Mouse (Mus musculus) midbrain, postnatal 0 days (tissue): ENCODE data around the gene Gadd45g. TPM values are rescaled to one million over a fixed set of nuclear protein-coding genes. Genes with fewer than 3 reads are reported as not detected.

Experiments used
- ATAC-seq: fragments of 200-750 bp; cut with Nextera tagmentation; 2 replicates; pipeline ENCODE4 v1.8.0; 2017; ENCODE audit warnings: moderate number of reproducible peaks, mild to moderate bottlenecking, moderate TSS enrichment, moderate library complexity; ENCODE audit not compliant: low FRiP score
- DNase-seq: peaks from one replicate; pipeline ENCODE4 v3.0.0-alpha.2; 2015; ENCODE audit warnings: low spot score
- H3K27ac ChIP-seq: fragments of 300-500 bp; sonication (generic); 2 replicates; pipeline ENCODE4 v1.5.1; 2014; ENCODE audit warnings: low read depth, mild to moderate bottlenecking, low read length, mixed read lengths
- H3K27me3 ChIP-seq: fragments of 300-500 bp; sonication (generic); 2 replicates; pipeline ENCODE4 v1.6.1; 2014; ENCODE audit warnings: low read length, control low read depth, mixed read lengths; ENCODE audit not compliant: insufficient read depth
- H3K36me3 ChIP-seq: fragments of 300-500 bp; sonication (generic); 2 replicates; pipeline ENCODE4 v1.6.1; 2014; ENCODE audit warnings: low read length, control low read depth, mixed read lengths; ENCODE audit not compliant: insufficient read depth
- H3K4me1 ChIP-seq: fragments of 300-500 bp; sonication (generic); 2 replicates; pipeline ENCODE4 v1.6.1; 2014; ENCODE audit warnings: mild to moderate bottlenecking, control low read depth, antibody characterized with exemption, low read length, mixed read lengths; ENCODE audit not compliant: insufficient read depth
- H3K4me2 ChIP-seq: fragments of 300-500 bp; sonication (generic); 2 replicates; pipeline ENCODE4 v1.6.1; 2014; ENCODE audit warnings: low read depth, mild to moderate bottlenecking, low read length, mixed read lengths; ENCODE audit not compliant: poor library complexity, severe bottlenecking
- H3K4me3 ChIP-seq: fragments of 300-500 bp; sonication (generic); 2 replicates; pipeline ENCODE4 v1.5.1; 2014; ENCODE audit warnings: low read depth, mild to moderate bottlenecking, low read length, moderate library complexity
- H3K9ac ChIP-seq: fragments of 300-500 bp; sonication (generic); replicated peaks from 2 replicates; pipeline ENCODE4 v1.6.1; 2014; ENCODE audit warnings: mild to moderate bottlenecking, low read length, moderate library complexity, mixed read lengths; ENCODE audit not compliant: poor library complexity, severe bottlenecking
- H3K9me3 ChIP-seq: fragments of 300-500 bp; sonication (generic); 2 replicates; pipeline ENCODE4 v1.6.1; 2016; ENCODE audit warnings: low read length, control low read depth
- CTCF ChIP-seq: IDR thresholded peaks from 2 replicates; pipeline ENCODE4 v1.5.1; 2016; ENCODE audit warnings: antibody characterized with exemption, mild to moderate bottlenecking
- WGBS: fragments of 180-500 bp; shearing (Covaris S2); extraction: QIAGEN DNeasy Blood & Tissue Kit; methylation state at CpG from one replicate; pipeline ENCODE4 v1.1.7; 2014; 5-methylcytosine and 5-hydroxymethylcytosine counted together
- polyA plus RNA-seq: library from polyadenylated mRNA; unstranded; fragments of >200 nt; fragmentation: Nextera tagmentation; extraction: Ambion mirVana; gene quantifications from 2 replicates; pipeline ENCODE4 v1.2.1, GENCODE M21; 2015
- total RNA-seq: library from RNA; depleted of rRNA; stranded (reverse); fragments of >200 nt; gene quantifications from 2 replicates; pipeline ENCODE4 v1.2.3, GENCODE M21; 2014

Gadd45g gene
- total and polyA plus RNA-seq, 2 experiments from 2014 or later = 7.3 to 23.3 TPM

GRCm38 (mm10) chr13:51837402-51837801 lies 9.1 kb upstream of the Gadd45g start:
- no peaks in the 10 kb centered on the region for H3K9me3 ChIP-seq
- no peak for ATAC-seq
- H3K27ac ChIP-seq = no peak overlapping the region
- H3K4me1 ChIP-seq = 0 out of 2 replicates have a peak, but pooled peaks cover 3% of the 10 kb centered on the region
- H3K4me3 ChIP-seq = no peak overlapping the region
- no peak for TF ChIP-seq CTCF
- no peak for DNase-seq
- peaks cover 32% of the 10 kb centered on the region for H3K27me3 ChIP-seq
- no peaks in the 10 kb centered on the region for H3K36me3 ChIP-seq
- 53% methylated on average over 5 of the region's 5 CpGs for WGBS
- no peak overlapping the region for H3K9ac ChIP-seq
- H3K4me2 ChIP-seq = no peak overlapping the region

GRCm38 (mm10) chr13:51839250-51840026 lies 7.0 kb upstream of the Gadd45g start:
- WGBS = 20% methylated on average over 8 of the region's 8 CpGs
- Histone ChIP-seq H3K4me2 (no peak overlapping the region), H3K27ac (no peak overlapping the region), H3K4me1 (0 out of 2 replicates have a peak, but pooled peaks cover 3% of the 10 kb centered on the region), H3K9ac (no peak overlapping the region), H3K27me3 (peaks cover 32% of the 10 kb centered on the region), H3K9me3 (no peaks in the 10 kb centered on the region), H3K36me3 (no peaks in the 10 kb centered on the region), H3K4me3 (no peak overlapping the region)
- peak; percentile 97 for TF ChIP-seq CTCF
- ATAC-seq (0 out of 2 replicates have a peak, but pooled peaks have one; percentile 62), DNase-seq (peak; percentile 79)

DNA sequence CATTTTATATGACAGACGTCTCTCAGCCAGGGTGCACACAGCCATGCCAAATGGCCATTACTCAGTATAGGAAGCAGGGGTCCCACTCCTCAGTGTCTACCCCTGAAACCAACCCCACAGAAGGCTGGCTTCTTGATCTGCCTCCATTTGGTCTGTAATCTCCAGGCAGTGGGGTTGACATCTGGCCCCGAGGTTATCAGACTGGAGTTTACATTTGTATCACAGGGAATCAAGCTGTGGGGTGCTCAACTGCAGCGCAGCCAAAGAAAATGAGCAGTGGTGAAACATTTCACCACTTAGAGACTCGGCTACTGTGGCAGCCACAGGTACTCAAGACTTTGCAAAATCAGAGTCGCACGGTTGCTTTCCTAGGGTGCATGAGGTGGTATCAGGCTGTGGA lies 5.8 kb upstream of the Gadd45g start:
- DNase-seq (no peak), ATAC-seq (no peak)
- no peak overlapping the region for H3K4me3 ChIP-seq
- H3K9me3 ChIP-seq = no peaks in the 10 kb centered on the region
- H3K4me2 ChIP-seq = no peak overlapping the region
- H3K27me3 ChIP-seq = peaks cover 32% of the 10 kb centered on the region
- H3K27ac ChIP-seq = no peak overlapping the region
- peaks cover 3% of the 10 kb centered on the region; the same call in 1 of the 2 replicates for H3K4me1 ChIP-seq
- H3K36me3 ChIP-seq = no peaks in the 10 kb centered on the region
- WGBS = 45% methylated on average over 6 of the region's 6 CpGs
- H3K9ac ChIP-seq = no peak overlapping the region
- TF ChIP-seq CTCF = no peak

DNA sequence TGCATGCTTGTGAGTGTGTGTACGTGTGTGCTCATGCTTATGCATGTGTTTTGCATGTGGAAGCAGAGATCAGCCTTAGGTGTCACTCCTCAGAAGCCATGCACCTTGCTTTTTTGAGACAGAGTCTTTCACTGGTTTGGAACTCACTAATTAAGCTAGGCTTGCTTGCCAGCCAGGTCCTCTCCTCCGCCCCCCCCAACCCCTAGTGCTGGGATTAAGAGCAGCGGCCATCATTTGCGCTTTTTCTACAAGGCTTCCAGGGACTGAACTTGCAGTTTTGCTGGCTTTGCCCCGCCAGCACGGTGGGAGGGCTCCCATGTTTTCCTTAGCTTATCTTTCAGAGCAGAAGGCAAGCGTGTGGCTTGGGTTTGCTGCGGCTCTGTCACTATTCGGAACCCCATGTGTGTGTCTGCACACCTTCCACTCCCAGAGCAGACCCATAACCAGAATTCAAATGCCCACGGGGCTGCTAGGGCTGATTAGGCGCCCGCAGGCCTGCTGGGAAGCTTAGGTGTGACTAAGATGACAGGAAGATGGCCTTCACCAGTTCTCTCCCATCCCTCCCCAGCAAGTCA lies 4.8 kb upstream of the Gadd45g start:
- Histone ChIP-seq H3K9me3 (no peaks in the 10 kb centered on the region), H3K4me1 (peaks cover 3% of the 10 kb centered on the region; the same call in 1 of the 2 replicates), H3K9ac (no peak overlapping the region), H3K27ac (no peak overlapping the region), H3K27me3 (peaks cover 32% of the 10 kb centered on the region), H3K4me3 (no peak overlapping the region), H3K36me3 (no peaks in the 10 kb centered on the region), H3K4me2 (no peak overlapping the region)
- no peak for TF ChIP-seq CTCF
- no peak for ATAC-seq
- WGBS = 18% methylated on average over 12 of the region's 12 CpGs
- no peak for DNase-seq

GRCm38 (mm10) chr13:51842191-51842590 lies 4.3 kb upstream of the Gadd45g start:
- H3K9me3 ChIP-seq = no peaks in the 10 kb centered on the region
- TF ChIP-seq CTCF = no peak
- no peak overlapping the region for H3K9ac ChIP-seq
- H3K4me1 ChIP-seq = peaks cover 3% of the 10 kb centered on the region; the same call in 1 of the 2 replicates
- no peak overlapping the region for H3K4me3 ChIP-seq
- DNase-seq (no peak), ATAC-seq (no peak)
- no peaks in the 10 kb centered on the region for H3K36me3 ChIP-seq
- WGBS = 13% methylated on average over 5 of the region's 5 CpGs
- H3K4me2 ChIP-seq = no peak overlapping the region
- H3K27ac ChIP-seq = no peak overlapping the region
- H3K27me3 ChIP-seq = peaks cover 32% of the 10 kb centered on the region

DNA sequence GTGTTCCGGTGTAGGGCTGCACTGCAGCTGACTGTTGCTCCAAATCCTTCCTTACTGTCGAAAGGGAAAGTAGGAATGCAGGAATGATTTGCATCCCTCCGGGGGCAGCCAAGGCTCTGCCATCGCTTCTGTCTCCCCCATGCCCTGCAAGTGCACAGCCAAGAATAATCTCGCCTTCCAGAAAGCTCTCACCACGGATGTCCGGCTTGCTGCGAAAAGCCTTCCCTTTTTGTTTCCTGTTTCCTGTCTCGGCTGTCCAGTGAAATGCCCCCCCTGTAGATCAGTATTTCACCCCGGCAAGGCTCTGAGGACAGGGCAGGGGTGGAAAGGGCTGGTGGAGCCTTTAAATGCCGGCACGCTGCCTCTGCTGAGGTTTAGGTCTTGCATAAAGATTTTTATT lies 3.7 kb upstream of the Gadd45g start:
- H3K36me3 ChIP-seq = no peaks in the 10 kb centered on the region
- H3K4me1 ChIP-seq = peaks cover 3% of the 10 kb centered on the region; the same call in 1 of the 2 replicates
- TF ChIP-seq CTCF = no peak
- H3K9me3 ChIP-seq = no peaks in the 10 kb centered on the region
- H3K27me3 ChIP-seq = peaks cover 32% of the 10 kb centered on the region
- ATAC-seq (no peak), DNase-seq (no peak)
- H3K4me2 ChIP-seq = no peak overlapping the region
- no peak overlapping the region for H3K27ac ChIP-seq
- 14% methylated on average over 12 of the region's 12 CpGs for WGBS
- H3K9ac ChIP-seq = no peak overlapping the region
- no peak overlapping the region for H3K4me3 ChIP-seq
